28 mouse cellular contexts compared by ENCODE assay signal in genomic region chr1:58071509-58071908, GRCm38 (mm10). TPM values are rescaled to one million over a fixed set of nuclear protein-coding genes. Genes with fewer than 3 reads are reported as not detected.
DNase-seq lines count a peak whose midpoint lies in the region; ATAC-seq and TF ChIP-seq lines count a peak whose summit lies in the region.
"Had no signal": no experiment of that assay in that cellular context is flagged by ENCODE, and none has a peak within 500 bp of the region (broad histone marks: within the 10 kb centered on the region; RNA-seq: fewer than 3 reads in every experiment).

No protein-coding gene starts in this region.

- no peaks in the 10 kb centered on the region for H3K9me3 ChIP-seq in liver, embryonic 12.5 days (replicated peaks)
- no peaks in the 10 kb centered on the region for H3K9me3 ChIP-seq in lung, postnatal 0 days (ENCODE audit: low read length)
- H3K9me3 ChIP-seq: embryonic facial prominence, embryonic 13.5 days; embryonic facial prominence, embryonic 15.5 days; forebrain, embryonic 10.5 days; forebrain, embryonic 12.5 days; G1E had no signal

- H3K27me3 ChIP-seq in liver, adult 2 months (ENCODE audit: control insufficient read depth, insufficient read depth, low read length) = no peaks in the 10 kb centered on the region
- no peaks in the 10 kb centered on the region for H3K27me3 ChIP-seq in liver, embryonic 12.5 days (replicated peaks)
- no peaks in the 10 kb centered on the region for H3K27me3 ChIP-seq in lung, postnatal 0 days (replicated peaks; ENCODE audit: insufficient read depth, low read length)
- H3K27me3 ChIP-seq: CH12.LX; embryonic facial prominence, embryonic 13.5 days; embryonic facial prominence, embryonic 15.5 days; forebrain, embryonic 12.5 days; Patski had no signal

- WGBS in liver, adult 2 months = 14% methylated on average over 1 of the region's 1 CpGs
- 88% methylated on average over 1 of the region's 1 CpGs for WGBS in liver, embryonic 12.5 days (ENCODE audit: insufficient replicate concordance)
- 47% methylated on average over 1 of the region's 1 CpGs for WGBS in lung, postnatal 0 days

- no peak for TF ChIP-seq POLR2A in liver, adult 2 months (IDR thresholded peaks at IDR 0.05; ENCODE audit: extremely low read depth, insufficient read depth, low read length)

- H3K27ac ChIP-seq in liver, adult 2 months (replicated peaks; ENCODE audit: insufficient read depth, low read depth, low read length) = no peak overlapping the region; the same call in 1 of the 2 replicates
- no peak overlapping the region for H3K27ac ChIP-seq in liver, embryonic 12.5 days
- H3K27ac ChIP-seq in lung, postnatal 0 days (ENCODE audit: low read length) = no peak overlapping the region
- H3K27ac ChIP-seq: embryonic facial prominence, embryonic 13.5 days; embryonic facial prominence, embryonic 15.5 days; forebrain, embryonic 10.5 days; forebrain, embryonic 12.5 days had no signal

- no peak overlapping the region for H3K4me2 ChIP-seq in liver, embryonic 12.5 days
- no peak overlapping the region for H3K4me2 ChIP-seq in lung, postnatal 0 days (replicated peaks; ENCODE audit: low read depth, low read length)
- H3K4me2 ChIP-seq: embryonic facial prominence, embryonic 13.5 days; embryonic facial prominence, embryonic 15.5 days; forebrain, embryonic 12.5 days had no signal

- H3K4me1 ChIP-seq in liver, adult 2 months (ENCODE audit: control insufficient read depth, insufficient read depth, low read length) = peaks cover 12% of the 10 kb centered on the region
- no peaks in the 10 kb centered on the region for H3K4me1 ChIP-seq in liver, embryonic 12.5 days
- peaks cover 6% of the 10 kb centered on the region; the same call in 1 of the 2 replicates for H3K4me1 ChIP-seq in lung, postnatal 0 days (ENCODE audit: insufficient read depth, low read depth, low read length)
- H3K4me1 ChIP-seq: embryonic facial prominence, embryonic 15.5 days; forebrain, embryonic 12.5 days had no signal

- no peaks in the 10 kb centered on the region for H3K79me2 ChIP-seq in liver, adult 2 months (ENCODE audit: control insufficient read depth, insufficient read depth, low read length)

- no peak for TF ChIP-seq CTCF in liver, adult 2 months (IDR thresholded peaks at IDR 0.05; ENCODE audit: low read depth, low read length)
- no peak for TF ChIP-seq CTCF in lung, postnatal 0 days (IDR thresholded peaks at IDR 0.05)

- H3K36me3 ChIP-seq in liver, adult 2 months (ENCODE audit: control insufficient read depth, insufficient read depth, low read length) = peaks cover 78% of the 10 kb centered on the region
- no peaks in the 10 kb centered on the region for H3K36me3 ChIP-seq in liver, embryonic 12.5 days
- H3K36me3 ChIP-seq in lung, postnatal 0 days (ENCODE audit: insufficient read depth, low read length) = no peaks in the 10 kb centered on the region
- H3K36me3 ChIP-seq: embryonic facial prominence, embryonic 13.5 days; embryonic facial prominence, embryonic 15.5 days; forebrain, embryonic 10.5 days; forebrain, embryonic 12.5 days; G1E had no signal

- peak; percentile 97 for DNase-seq in liver, adult 2 months (ENCODE audit: extremely low read depth, low read depth, low spot score)
- DNase-seq in lung, postnatal 0 days (ENCODE audit: low spot score) = peak; percentile 74
- no peak for DNase-seq in lung, postnatal 14 days
- peak; percentile 14 for DNase-seq in lung, postnatal 36 days
- no peak for DNase-seq in lung, postnatal 10 days
- DNase-seq: B cell, adult 2 months; cerebellum, adult 11 months; cerebellum, adult 18-20 months; cerebellum, adult 8-10 months; cerebellum, adult 9-11 months; cerebellum, postnatal 14 days; cerebellum, postnatal 36 days; embryo, embryonic 11 days had no signal

- no peak overlapping the region for H3K9ac ChIP-seq in liver, adult 2 months (ENCODE audit: low read depth, low read length)
- no peak overlapping the region for H3K9ac ChIP-seq in liver, embryonic 12.5 days
- H3K9ac ChIP-seq in lung, postnatal 0 days (replicated peaks; ENCODE audit: low read depth) = no peak overlapping the region
- H3K9ac ChIP-seq: embryonic facial prominence, embryonic 13.5 days; embryonic facial prominence, embryonic 15.5 days; forebrain, embryonic 12.5 days had no signal

- no peak for ATAC-seq in liver, embryonic 12.5 days
- ATAC-seq in lung, postnatal 0 days = peak; percentile 78
- ATAC-seq: activated CD4-positive, CD25-positive, alpha-beta regulatory T cell, adult 4 months; CD4-positive, CD25-positive, alpha-beta regulatory T cell, adult 4 months; forebrain, embryonic 14.5 days; forebrain, embryonic 16.5 days; Patski had no signal

- no peak overlapping the region for H3K4me3 ChIP-seq in liver, adult 2 months (ENCODE audit: insufficient read depth, low read depth, low read length)
- no peak overlapping the region for H3K4me3 ChIP-seq in liver, embryonic 12.5 days
- H3K4me3 ChIP-seq in lung, postnatal 0 days (ENCODE audit: low read depth, low read length) = no peak overlapping the region
- H3K4me3 ChIP-seq: embryonic facial prominence, embryonic 13.5 days; embryonic facial prominence, embryonic 15.5 days; erythroblast, embryonic 14.5 days; forebrain, embryonic 10.5 days; forebrain, embryonic 12.5 days had no signal

- TF ChIP-seq EP300 in lung, postnatal 0 days (IDR thresholded peaks at IDR 0.05) = no peak

RNA-seq across cellular contexts. Expression of gene Aox3, which starts 41.4 kb away (rescaled TPM):
- 244 and 296 TPM in 2 replicates for total RNA-seq in liver, adult 2 months (2014; rRNA removed)
- 56.6 and 59.0 TPM in 2 replicates for polyA plus RNA-seq in liver, adult 2 months (2012; rRNA removed)
- 0.02 TPM in 1 of 2 replicates, not detected in the other for polyA plus RNA-seq in liver, embryonic 12.5 days (2016; fragmentation: Nextera tagmentation; extraction: Ambion mirVana)
- 9.4 and 9.9 TPM in 2 replicates for polyA plus RNA-seq in lung, postnatal 0 days (2015; fragmentation: Nextera tagmentation; extraction: Ambion mirVana)
- total RNA-seq: common myeloid progenitor, adult 5-6 weeks had no signal
- polyA plus RNA-seq: activated CD4-positive, CD25-positive, alpha-beta regulatory T cell, adult 4 months; CD4-positive, CD25-positive, alpha-beta regulatory T cell, adult 4 months; erythroblast, embryonic 14.5 days; forebrain, embryonic 10.5 days; G1E had no signal

RNA-seq across cellular contexts. Expression of gene Aox1, which starts 41.8 kb away (rescaled TPM):
- 37.1 and 53.2 TPM in 2 replicates for total RNA-seq in liver, adult 2 months (2014; rRNA removed)
- 17.8 and 19.5 TPM in 2 replicates for polyA plus RNA-seq in liver, adult 2 months (2012; rRNA removed)
- polyA plus RNA-seq in liver, embryonic 12.5 days (2016; fragmentation: Nextera tagmentation; extraction: Ambion mirVana) = 0.06 and 0.07 TPM in 2 replicates
- polyA plus RNA-seq in lung, postnatal 0 days (2015; fragmentation: Nextera tagmentation; extraction: Ambion mirVana) = 1.8 and 2.4 TPM in 2 replicates
- total RNA-seq: common myeloid progenitor, adult 5-6 weeks had no signal
- polyA plus RNA-seq: activated CD4-positive, CD25-positive, alpha-beta regulatory T cell, adult 4 months; embryonic facial prominence, embryonic 11.5 days; erythroblast, embryonic 14.5 days; G1E had no signal

RNA-seq across cellular contexts. Expression of gene Kctd18, which starts 52.8 kb away (rescaled TPM):
- total RNA-seq in liver, adult 2 months (2014; rRNA removed) = 8.3 and 8.9 TPM in 2 replicates
- polyA plus RNA-seq in liver, adult 2 months (2012; rRNA removed) = 2.1 and 2.9 TPM in 2 replicates
- polyA plus RNA-seq in liver, embryonic 12.5 days (2016; fragmentation: Nextera tagmentation; extraction: Ambion mirVana) = 5.7 and 5.9 TPM in 2 replicates
- 12.9 and 13.6 TPM in 2 replicates for polyA plus RNA-seq in lung, postnatal 0 days (2015; fragmentation: Nextera tagmentation; extraction: Ambion mirVana)

Comparison
In these comparisons a context has a peak if more than half of its experiments do, and no peak if none do; other contexts are left out.
1. DNase-seq: peak in liver, adult 2 months (single experiment), lung, postnatal 0 days (single experiment) and lung, postnatal 36 days (single experiment); none in lung, postnatal 14 days (single experiment) and lung, postnatal 10 days (single experiment).
2. RNA of gene Aox3, which starts 41.4 kb away (polyA plus RNA-seq): 56.6 to 59.0 TPM in liver, adult 2 months and 9.4 to 9.9 TPM in lung, postnatal 0 days; 0.02 TPM in liver, embryonic 12.5 days; every median in the first group is over 10 times any median in the second.